Mouse (Mus musculus): Measurements from ENCODE around the gene Gpx2. TPM values are rescaled to one million over a fixed set of nuclear protein-coding genes. Genes with fewer than 3 reads are reported as not detected.

The Gpx2 gene
- total and polyA plus RNA-seq, 3 experiments = not detected

DNA sequence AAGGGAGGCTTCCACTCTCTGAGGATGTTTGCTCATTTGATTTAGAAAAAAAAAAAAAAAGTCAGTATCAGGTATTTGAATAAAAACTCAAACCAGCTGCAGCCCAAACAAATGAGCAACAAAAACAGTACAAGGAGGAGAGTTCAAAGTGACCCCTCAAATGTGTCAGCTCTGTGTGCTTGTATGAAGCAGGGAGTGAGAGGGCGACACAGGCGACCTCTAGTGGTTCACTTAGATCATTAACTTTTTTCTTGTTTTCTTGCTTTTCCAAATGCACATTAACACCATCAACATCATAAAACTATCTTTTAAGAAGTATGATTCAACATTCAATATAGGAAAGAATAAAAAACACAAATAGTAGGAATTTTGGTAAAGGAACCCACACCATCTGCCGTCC is 37.4 kb upstream of the Gpx2 start:
- TF ChIP-seq MYC (IDR thresholded peaks at IDR 0.05; ENCODE audit: low read depth, low read length) (no peak), MAX (IDR thresholded peaks at IDR 0.05; ENCODE audit: low read length) (no peak), CTCF (IDR thresholded peaks at IDR 0.05 in 2 of 3, conservative IDR thresholded peaks at IDR 0.05 in 1 of 3; ENCODE audit: control insufficient read depth in 1 of 3, insufficient read depth in 1 of 3, low read depth in 2 of 3, low read length in 3 of 3, poor library complexity in 1 of 3, severe bottlenecking in 1 of 3) (peak; percentile 72 to 83 (median 82)), ZKSCAN1 (IDR thresholded peaks at IDR 0.05; ENCODE audit: low read depth, low read length) (no peak), POLR2A (IDR thresholded peaks at IDR 0.05; ENCODE audit: control insufficient read depth in 1 of 2, insufficient read depth in 1 of 2, low read depth in 1 of 2, low read length in 2 of 2, poor library complexity in 1 of 2) (no peak), ZNF384 (IDR thresholded peaks at IDR 0.05; ENCODE audit: low read depth, low read length) (0 out of 2 replicates have a peak, but pooled peaks have one; percentile 21), SMC3 (IDR thresholded peaks at IDR 0.05; ENCODE audit: low read depth, low read length) (peak; percentile 76), RAD21 (IDR thresholded peaks at IDR 0.05; ENCODE audit: low read depth, low read length) (peak; percentile 74), RCOR1 (IDR thresholded peaks at IDR 0.05; ENCODE audit: low read depth, low read length) (no peak), ELF1 (IDR thresholded peaks at IDR 0.05; ENCODE audit: low read depth, low read length) (no peak), ZC3H11A (IDR thresholded peaks at IDR 0.05; ENCODE audit: low read depth, low read length) (peak; percentile 74)
- H3K4me3 ChIP-seq (ENCODE audit: control insufficient read depth in 1 of 2, insufficient read depth in 1 of 2, low read depth in 2 of 2, low read length in 2 of 2) = no peak overlapping the region
- no peak overlapping the region for H3K9ac ChIP-seq (ENCODE audit: control insufficient read depth, low read depth, low read length, poor library complexity, severe bottlenecking)
- H3K4me1 ChIP-seq (ENCODE audit: control insufficient read depth in 1 of 2, insufficient read depth in 2 of 2, low read length in 2 of 2) = peaks cover 0 to 5% of the 10 kb centered on the region in 2 experiments; a peak in 3 of 4 replicates
- no peak overlapping the region for H3K27ac ChIP-seq (ENCODE audit: control insufficient read depth, low read depth, low read length)
- H3K9me3 ChIP-seq (replicated peaks; ENCODE audit: insufficient read depth, low read length) = no peaks in the 10 kb centered on the region
- peaks cover 0 to 4% of the 10 kb centered on the region in 2 experiments; a peak in 1 of 4 replicates for H3K36me3 ChIP-seq (ENCODE audit: control insufficient read depth in 1 of 2, insufficient read depth in 2 of 2, low read length in 2 of 2)
- peaks cover 0 to 1% of the 10 kb centered on the region in 2 experiments; a peak in 1 of 4 replicates for H3K27me3 ChIP-seq (ENCODE audit: control insufficient read depth in 1 of 2, insufficient read depth in 2 of 2, low read length in 2 of 2)
- peaks cover under 1% of the 10 kb centered on the region; the same call in 1 of the 2 replicates for H3K79me2 ChIP-seq (ENCODE audit: control insufficient read depth, insufficient read depth, low read length, poor library complexity)
- peak; percentile 82 for DNase-seq (ENCODE audit: low read depth, low spot score)

DNA sequence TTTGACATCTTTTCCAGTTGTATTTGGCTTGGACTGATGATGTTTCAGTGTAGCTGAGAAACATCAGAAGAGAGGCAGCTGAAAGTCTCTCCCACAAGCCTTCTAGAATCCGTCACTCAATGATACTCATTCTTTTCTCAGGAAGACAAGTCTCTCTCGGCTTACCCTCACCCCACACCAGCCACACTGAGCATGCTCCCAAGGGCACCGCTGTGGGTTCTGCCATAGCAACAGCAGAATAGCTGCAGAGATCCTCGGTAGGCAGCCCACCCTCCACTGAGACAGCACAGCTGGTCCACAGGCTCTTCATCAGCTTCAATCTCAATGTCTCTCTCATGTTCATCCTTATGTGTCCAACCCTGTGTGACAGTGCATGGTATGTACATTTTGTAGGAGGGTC is 29.9 kb upstream of the Gpx2 start:
- peaks cover 0 to 17% of the 10 kb centered on the region in 2 experiments for H3K4me1 ChIP-seq (ENCODE audit: control insufficient read depth in 1 of 2, insufficient read depth in 2 of 2, low read length in 2 of 2)
- TF ChIP-seq MAZ (IDR thresholded peaks at IDR 0.05; ENCODE audit: low read depth, low read length) (no peak), ETS1 (IDR thresholded peaks at IDR 0.05; ENCODE audit: low read depth, low read length) (no peak), CHD1 (IDR thresholded peaks at IDR 0.05; ENCODE audit: low read depth, low read length) (no peak), POLR2AphosphoS5 (IDR thresholded peaks at IDR 0.05; ENCODE audit: borderline replicate concordance, low read depth, low read length) (no peak), BHLHE40 (IDR thresholded peaks at IDR 0.05; ENCODE audit: borderline replicate concordance, low read depth, low read length) (no peak), MXI1 (IDR thresholded peaks at IDR 0.05; ENCODE audit: low read depth, low read length) (no peak)
- H3K79me2 ChIP-seq (ENCODE audit: control insufficient read depth, insufficient read depth, low read length, poor library complexity) = no peaks in the 10 kb centered on the region; the same call in 1 of the 2 replicates
- H3K4me3 ChIP-seq (ENCODE audit: control insufficient read depth in 1 of 2, insufficient read depth in 1 of 2, low read depth in 2 of 2, low read length in 2 of 2) = no peak overlapping the region
- H3K27me3 ChIP-seq (ENCODE audit: control insufficient read depth in 1 of 2, insufficient read depth in 2 of 2, low read length in 2 of 2) = peaks cover 1 to 5% of the 10 kb centered on the region in 2 experiments; a peak in 3 of 4 replicates
- 0 out of 4 replicates have a peak, but pooled peaks cover 0 to 4% of the 10 kb centered on the region in 2 experiments for H3K36me3 ChIP-seq (ENCODE audit: control insufficient read depth in 1 of 2, insufficient read depth in 2 of 2, low read length in 2 of 2)
- H3K27ac ChIP-seq (ENCODE audit: control insufficient read depth, low read depth, low read length) = no peak overlapping the region
- no peak overlapping the region for H3K9ac ChIP-seq (ENCODE audit: control insufficient read depth, low read depth, low read length, poor library complexity, severe bottlenecking)
- DNase-seq (ENCODE audit: low read depth, low spot score) = no peak
- no peaks in the 10 kb centered on the region for H3K9me3 ChIP-seq (replicated peaks; ENCODE audit: insufficient read depth, low read length)

All from MEL (cell line).